In genomic region chr9:45959661-45960060, GRCm38 (mm10) we compare ENCODE assay signal across 11 mouse cellular contexts. TPM values are rescaled to one million over a fixed set of nuclear protein-coding genes. Genes with fewer than 3 reads are reported as not detected.
A peak's percentile ranks its signal among the peaks of the same experiment; 100 is the strongest.
DNase-seq lines count a peak whose midpoint lies in the region; ATAC-seq and TF ChIP-seq lines count a peak whose summit lies in the region.
"Had no signal": no experiment of that assay in that cellular context is flagged by ENCODE, and none has a peak within 500 bp of the region (broad histone marks: within the 10 kb centered on the region; RNA-seq: fewer than 3 reads in every experiment).

No protein-coding gene starts in this region.

- H3K27me3 ChIP-seq in limb, embryonic 12.5 days = no peaks in the 10 kb centered on the region
- H3K27me3 ChIP-seq in limb, embryonic 10.5 days (ENCODE audit: low read depth, poor library complexity, severe bottlenecking) = no peaks in the 10 kb centered on the region
- H3K27me3 ChIP-seq: kidney, embryonic 15.5 days had no signal

- 81% methylated on average over 7 of the region's 7 CpGs for WGBS in limb, embryonic 12.5 days
- 80% methylated on average over 7 of the region's 7 CpGs for WGBS in limb, embryonic 10.5 days

- H3K9ac ChIP-seq in limb, embryonic 12.5 days (replicated peaks) = no peak overlapping the region
- H3K9ac ChIP-seq: kidney, embryonic 15.5 days had no signal

- no peaks in the 10 kb centered on the region for H3K9me3 ChIP-seq in limb, embryonic 12.5 days
- no peaks in the 10 kb centered on the region for H3K9me3 ChIP-seq in limb, embryonic 10.5 days (replicated peaks)
- H3K9me3 ChIP-seq: kidney, embryonic 15.5 days had no signal

- ATAC-seq in limb, embryonic 12.5 days (ENCODE audit: insufficient number of reproducible peaks, insufficient read depth, low FRiP score, low TSS enrichment, low read depth) = no peak
- peak; percentile 50 to 63; a peak in 2 of 4 replicates for ATAC-seq in hematopoietic stem cell, adult 5-6 weeks (replicated peaks in 1 of 2; ENCODE audit: insufficient read depth in 1 of 2, low FRiP score in 2 of 2, low TSS enrichment in 1 of 2, low read depth in 1 of 2, poor library complexity in 2 of 2, severe bottlenecking in 2 of 2)
- peak; percentile 71 for ATAC-seq in neutrophil, adult 5-6 weeks (ENCODE audit: extremely low read depth, insufficient number of reproducible peaks, low FRiP score, poor library complexity, severe bottlenecking)
- ATAC-seq in erythroblast, adult 5-6 weeks (replicated peaks; ENCODE audit: low FRiP score, poor library complexity, severe bottlenecking) = no peak
- ATAC-seq: activated CD4-positive, CD25-positive, alpha-beta regulatory T cell, adult 4 months had no signal

- no peak for TF ChIP-seq CTCF in bone marrow macrophage, adult 2 months (IDR thresholded peaks at IDR 0.05; ENCODE audit: low read depth, low read length)

- no peak for TF ChIP-seq POLR2A in bone marrow macrophage, adult 2 months (IDR thresholded peaks at IDR 0.05; ENCODE audit: borderline replicate concordance, low read depth, low read length)

- H3K4me3 ChIP-seq in limb, embryonic 12.5 days (replicated peaks) = no peak overlapping the region
- no peak overlapping the region for H3K4me3 ChIP-seq in limb, embryonic 10.5 days
- H3K4me3 ChIP-seq in bone marrow macrophage, adult 2 months (ENCODE audit: insufficient read depth, low read length) = no peak overlapping the region
- H3K4me3 ChIP-seq: kidney, embryonic 15.5 days had no signal

- peaks cover 43% of the 10 kb centered on the region for H3K36me3 ChIP-seq in limb, embryonic 12.5 days
- H3K36me3 ChIP-seq in limb, embryonic 10.5 days = peaks cover 45% of the 10 kb centered on the region

- no peak overlapping the region for H3K4me2 ChIP-seq in limb, embryonic 12.5 days
- H3K4me2 ChIP-seq: kidney, embryonic 15.5 days had no signal

- H3K4me1 ChIP-seq in limb, embryonic 12.5 days (replicated peaks) = peaks cover 17% of the 10 kb centered on the region
- peaks cover 9% of the 10 kb centered on the region for H3K4me1 ChIP-seq in limb, embryonic 10.5 days
- peaks cover 44% of the 10 kb centered on the region for H3K4me1 ChIP-seq in bone marrow macrophage, adult 2 months (ENCODE audit: control insufficient read depth, insufficient read depth, low read length)

- 0 out of 2 replicates have a peak overlapping the region, but pooled peaks have one; percentile 24 for H3K27ac ChIP-seq in limb, embryonic 12.5 days
- no peak overlapping the region for H3K27ac ChIP-seq in limb, embryonic 10.5 days
- H3K27ac ChIP-seq in bone marrow macrophage, adult 2 months (ENCODE audit: insufficient read depth, low read depth, low read length) = peak overlapping the region; percentile 39

- DNase-seq in limb, embryonic 10.5 days (ENCODE audit: low spot score) = no peak
- DNase-seq in cerebellum, postnatal 14 days = no peak
- DNase-seq: cerebellum, adult 9-11 months; heart, postnatal 10 days had no signal

RNA-seq across cellular contexts. Expression of gene Sidt2, which starts 4.6 kb away (rescaled TPM):
- polyA plus RNA-seq in limb, embryonic 12.5 days (2016; fragmentation: Nextera tagmentation; extraction: Ambion mirVana) = 34.5 and 38.4 TPM in 2 replicates
- polyA plus RNA-seq in limb, embryonic 10.5 days (2016; fragmentation: Nextera tagmentation; extraction: Ambion mirVana) = 26.0 and 28.6 TPM in 2 replicates
- polyA plus RNA-seq in bone marrow macrophage, adult 2 months (2012; ENCODE audit: insufficient read depth, insufficient read length, missing spikeins) = 110 and 122 TPM in 2 replicates
- total RNA-seq in hematopoietic stem cell, adult 5-6 weeks (2017) = 33.7 and 45.8 TPM in 2 replicates
- 105 and 140 TPM in 2 replicates for total RNA-seq in neutrophil, adult 5-6 weeks (2017)
- total RNA-seq in erythroblast, adult 5-6 weeks (2015; ENCODE audit: low replicate concordance) = 57.8 and 62.9 TPM in 2 replicates
- 111 and 174 TPM in 2 replicates for total RNA-seq in erythroblast, adult 5-6 weeks (2017; ENCODE audit: low replicate concordance)

RNA-seq across cellular contexts. Expression of gene Tagln, which starts 23.8 kb away (rescaled TPM):
- polyA plus RNA-seq in limb, embryonic 12.5 days (2016; fragmentation: Nextera tagmentation; extraction: Ambion mirVana) = 7.5 and 10.8 TPM in 2 replicates
- polyA plus RNA-seq in limb, embryonic 10.5 days (2016; fragmentation: Nextera tagmentation; extraction: Ambion mirVana) = 4.7 and 6.0 TPM in 2 replicates
- polyA plus RNA-seq in bone marrow macrophage, adult 2 months (2012; ENCODE audit: insufficient read depth, insufficient read length, missing spikeins) = 7.1 and 9.9 TPM in 2 replicates
- total RNA-seq in hematopoietic stem cell, adult 5-6 weeks (2017) = not detected in 2 replicates
- total RNA-seq in neutrophil, adult 5-6 weeks (2017) = 1.5 and 4.5 TPM in 2 replicates
- total RNA-seq in erythroblast, adult 5-6 weeks (2015; ENCODE audit: low replicate concordance) = 1.5 TPM in 1 of 2 replicates, not detected in the other
- total RNA-seq in erythroblast, adult 5-6 weeks (2017; ENCODE audit: low replicate concordance) = 3.1 TPM in 1 of 2 replicates, not detected in the other

RNA-seq across cellular contexts. Expression of gene Pafah1b2, which starts 52.8 kb away (rescaled TPM):
- 220 and 234 TPM in 2 replicates for polyA plus RNA-seq in limb, embryonic 12.5 days (2016; fragmentation: Nextera tagmentation; extraction: Ambion mirVana)
- 246 and 265 TPM in 2 replicates for polyA plus RNA-seq in limb, embryonic 10.5 days (2016; fragmentation: Nextera tagmentation; extraction: Ambion mirVana)
- polyA plus RNA-seq in bone marrow macrophage, adult 2 months (2012; ENCODE audit: insufficient read depth, insufficient read length, missing spikeins) = 41.0 and 44.9 TPM in 2 replicates
- total RNA-seq in hematopoietic stem cell, adult 5-6 weeks (2017) = 105 and 106 TPM in 2 replicates
- total RNA-seq in neutrophil, adult 5-6 weeks (2017) = 66.4 and 75.7 TPM in 2 replicates
- total RNA-seq in erythroblast, adult 5-6 weeks (2015; ENCODE audit: low replicate concordance) = 9.4 and 14.2 TPM in 2 replicates
- total RNA-seq in erythroblast, adult 5-6 weeks (2017; ENCODE audit: low replicate concordance) = 25.8 and 35.8 TPM in 2 replicates

RNA-seq across cellular contexts. Expression of gene Rnf214, which starts 53.0 kb away (rescaled TPM):
- polyA plus RNA-seq in limb, embryonic 12.5 days (2016; fragmentation: Nextera tagmentation; extraction: Ambion mirVana) = 57.9 and 61.7 TPM in 2 replicates
- 52.0 and 61.2 TPM in 2 replicates for polyA plus RNA-seq in limb, embryonic 10.5 days (2016; fragmentation: Nextera tagmentation; extraction: Ambion mirVana)
- 30.5 and 33.0 TPM in 2 replicates for polyA plus RNA-seq in bone marrow macrophage, adult 2 months (2012; ENCODE audit: insufficient read depth, insufficient read length, missing spikeins)
- total RNA-seq in hematopoietic stem cell, adult 5-6 weeks (2017) = 34.0 and 64.6 TPM in 2 replicates
- total RNA-seq in neutrophil, adult 5-6 weeks (2017) = 48.1 and 50.2 TPM in 2 replicates
- 7.3 and 17.3 TPM in 2 replicates for total RNA-seq in erythroblast, adult 5-6 weeks (2015; ENCODE audit: low replicate concordance)
- 17.3 and 22.4 TPM in 2 replicates for total RNA-seq in erythroblast, adult 5-6 weeks (2017; ENCODE audit: low replicate concordance)

RNA-seq across cellular contexts. Expression of gene Sik3, which starts 53.0 kb away (rescaled TPM):
- 12.0 and 12.6 TPM in 2 replicates for polyA plus RNA-seq in limb, embryonic 12.5 days (2016; fragmentation: Nextera tagmentation; extraction: Ambion mirVana)
- polyA plus RNA-seq in limb, embryonic 10.5 days (2016; fragmentation: Nextera tagmentation; extraction: Ambion mirVana) = 10.6 and 11.3 TPM in 2 replicates
- polyA plus RNA-seq in bone marrow macrophage, adult 2 months (2012; ENCODE audit: insufficient read depth, insufficient read length, missing spikeins) = 23.4 and 24.4 TPM in 2 replicates
- 24.3 and 27.4 TPM in 2 replicates for total RNA-seq in hematopoietic stem cell, adult 5-6 weeks (2017)
- total RNA-seq in neutrophil, adult 5-6 weeks (2017) = 34.0 and 34.7 TPM in 2 replicates
- total RNA-seq in erythroblast, adult 5-6 weeks (2015; ENCODE audit: low replicate concordance) = 7.9 and 9.4 TPM in 2 replicates
- 2.5 and 4.5 TPM in 2 replicates for total RNA-seq in erythroblast, adult 5-6 weeks (2017; ENCODE audit: low replicate concordance)

Comparison
In these comparisons a context has a peak if more than half of its experiments do, and no peak if none do; other contexts are left out.
1. ATAC-seq: peak in hematopoietic stem cell, adult 5-6 weeks (2 of 2) and neutrophil, adult 5-6 weeks (single experiment); none in limb, embryonic 12.5 days (single experiment) and erythroblast, adult 5-6 weeks (single experiment).